Mouse (Mus musculus) intestine, embryonic 14.5 days (tissue): ENCODE measurements around the gene Mzf1. TPM values are rescaled to one million over a fixed set of nuclear protein-coding genes. Genes with fewer than 3 reads are reported as not detected.

Experiments
- polyA plus RNA-seq: library from polyadenylated mRNA; unstranded; fragments of >200 nt; fragmentation: Nextera tagmentation; extraction: Ambion mirVana; gene quantifications from 2 replicates; pipeline ENCODE4 v1.2.1, GENCODE M21; 2014

The Mzf1 gene
- polyA plus RNA-seq, 1 experiment from 2014 or later, result 2.7 TPM

Other genes with a start within 250 kb of the Mzf1 start
- 15.1 and 16.2 TPM in 2 replicates for gene Zfp329, start 235.9 kb downstream of the Mzf1 start, polyA plus RNA-seq
- 28.7 and 29.5 TPM in 2 replicates for gene Zfp110, start 220.0 kb downstream of the Mzf1 start, polyA plus RNA-seq
- 4.4 and 4.8 TPM in 2 replicates for gene Zfp128, start 173.6 kb downstream of the Mzf1 start, polyA plus RNA-seq
- gene Zscan22, start 156.9 kb downstream of the Mzf1 start, polyA plus RNA-seq, result 17.4 and 21.6 TPM in 2 replicates
- gene Rps5, start 132.5 kb downstream of the Mzf1 start, polyA plus RNA-seq, result 1,510 and 1,578 TPM in 2 replicates
- gene Rnf225, start 127.3 kb downstream of the Mzf1 start, polyA plus RNA-seq, result 0.45 and 0.63 TPM in 2 replicates
- gene Zfp324, start 88.9 kb downstream of the Mzf1 start, polyA plus RNA-seq, result 7.4 and 8.3 TPM in 2 replicates
- gene Zfp446, start 76.9 kb downstream of the Mzf1 start, polyA plus RNA-seq, result 5.4 and 6.5 TPM in 2 replicates
- 0.38 TPM in 1 of 2 replicates, not detected in the other for gene Slc27a5, start 56.6 kb downstream of the Mzf1 start, polyA plus RNA-seq
- 390 and 414 TPM in 2 replicates for gene Trim28, start 55.6 kb downstream of the Mzf1 start, polyA plus RNA-seq
- gene Zbtb45, start 44.7 kb downstream of the Mzf1 start, polyA plus RNA-seq, result 23.7 and 26.9 TPM in 2 replicates
- gene Chmp2a, start 20.0 kb downstream of the Mzf1 start, polyA plus RNA-seq, result 157 and 161 TPM in 2 replicates
- gene Ube2m, start 16.5 kb downstream of the Mzf1 start, polyA plus RNA-seq, result 72.7 and 124 TPM in 2 replicates
- gene Vmn1r85, start 40.4 kb upstream of the Mzf1 start, polyA plus RNA-seq, result not detected in 2 replicates
- gene Vmn1r86, start 65.2 kb upstream of the Mzf1 start, polyA plus RNA-seq, result not detected in 2 replicates
- not detected in 2 replicates for gene Vmn1r87, start 85.4 kb upstream of the Mzf1 start, polyA plus RNA-seq
- gene Vmn1r88, start 104.8 kb upstream of the Mzf1 start, polyA plus RNA-seq, result 0.03 TPM in 1 of 2 replicates, not detected in the other
- gene Vmn1r89, start 158.3 kb upstream of the Mzf1 start, polyA plus RNA-seq, result not detected in 2 replicates
- gene Lig1, start 222.5 kb upstream of the Mzf1 start, polyA plus RNA-seq, result 110 and 115 TPM in 2 replicates
- 4.7 and 6.0 TPM in 2 replicates for gene Zswim9, start 224.0 kb upstream of the Mzf1 start, polyA plus RNA-seq